In the genomic region with DNA sequence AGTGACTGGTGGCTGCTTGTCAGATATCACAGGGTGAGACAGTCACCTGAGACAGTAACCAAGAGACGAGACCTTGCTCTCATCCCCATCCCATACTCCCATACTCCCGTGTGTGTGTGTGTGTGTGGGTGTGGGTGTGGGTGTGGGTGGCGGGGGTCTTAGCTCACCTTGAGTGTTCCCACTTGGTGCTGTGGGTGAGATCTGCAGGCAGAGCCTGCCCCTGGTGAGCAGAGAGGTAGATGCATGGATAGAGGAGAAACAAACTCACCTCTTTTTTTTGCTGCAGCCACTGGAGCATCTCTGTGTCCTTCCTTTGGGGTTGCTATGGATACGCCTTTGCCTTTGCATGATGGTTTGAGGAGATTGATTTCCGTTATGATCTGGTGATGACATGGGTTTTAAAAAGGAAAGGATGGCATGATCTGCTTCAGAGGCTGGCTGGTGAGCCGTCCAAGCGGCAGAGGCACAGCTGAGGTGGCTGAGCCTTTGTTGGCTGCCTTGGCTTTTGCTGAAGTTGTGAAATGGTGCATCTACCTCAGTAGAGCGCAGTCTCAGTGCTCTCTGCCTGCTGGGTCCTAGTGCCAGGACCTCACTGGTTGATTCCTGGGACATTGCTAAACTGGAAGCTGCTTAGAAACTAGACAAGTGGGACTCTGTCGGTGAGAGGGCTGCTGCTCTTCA, we compare ENCODE assay signal across 8 mouse cellular contexts. TPM values are rescaled to one million over a fixed set of nuclear protein-coding genes. Genes with fewer than 3 reads are reported as not detected.
DNase-seq lines count a peak whose midpoint lies in the region; ATAC-seq lines count a peak whose summit lies in the region.
"Had no signal": no experiment of that assay in that cellular context is flagged by ENCODE, and none has a peak within 500 bp of the region (broad histone marks: within the 10 kb centered on the region; RNA-seq: fewer than 3 reads in every experiment).

No protein-coding gene starts in this region.

- peak; percentile 84 for DNase-seq in right cerebral cortex, adult 18-20 months
- DNase-seq in right cerebral cortex, postnatal 14 days: no peak
- DNase-seq in frontal cortex, postnatal 25 days (ENCODE audit: low spot score in 2 of 2): peak; percentile 35 to 61
- DNase-seq in left cerebral cortex, postnatal 25 days (ENCODE audit: low spot score in 2 of 2): peak; percentile 80 to 88
- no peak for DNase-seq in MN1 (ENCODE audit: low spot score)
- DNase-seq in urinary bladder, postnatal 25 days (ENCODE audit: low spot score): no peak
- DNase-seq: kidney, postnatal 10 days had no signal

- intact Hi-C loops in left cerebral cortex, postnatal 25 days (cut with DNase I): no loop called here

- ATAC-seq in inflammation-experienced regulatory T-cells, adult 6 months: no peak

RNA-seq across cellular contexts. Expression of gene Dctn1, which starts 6.7 kb away (rescaled TPM):
- 100 to 1,000 TPM; 329 to 365 TPM for total RNA-seq in left cerebral cortex, postnatal 25 days (2021)
- polyA plus RNA-seq in inflammation-experienced regulatory T-cells, adult 6 months (2017; shearing (Covaris generic)): 10 to 100 TPM; 15.5 to 21.0 (median 16.1) TPM

RNA-seq across cellular contexts. Expression of gene 1700003E16Rik, which starts 16.2 kb away (rescaled TPM):
- total RNA-seq in left cerebral cortex, postnatal 25 days (2021): 10 to 100 TPM; 28.8 to 30.2 TPM
- polyA plus RNA-seq in inflammation-experienced regulatory T-cells, adult 6 months (2017; shearing (Covaris generic)): not detected

RNA-seq across cellular contexts. Expression of gene Wdr54, which starts 16.2 kb away (rescaled TPM):
- 10 to 100 TPM; 28.8 to 29.1 TPM for total RNA-seq in left cerebral cortex, postnatal 25 days (2021)
- under 1 TPM in 2 of 3 experiments, not detected in 1; 0.19 to 0.48 TPM for polyA plus RNA-seq in inflammation-experienced regulatory T-cells, adult 6 months (2017; shearing (Covaris generic))

RNA-seq across cellular contexts. Expression of gene Rtkn, which starts 37.1 kb away (rescaled TPM):
- total RNA-seq in left cerebral cortex, postnatal 25 days (2021): 10 to 100 TPM; 51.2 to 76.8 TPM
- 1 to 10 TPM in 1 of 3 experiments, not detected in 2; 3.7 TPM for polyA plus RNA-seq in inflammation-experienced regulatory T-cells, adult 6 months (2017; shearing (Covaris generic))

RNA-seq across cellular contexts. Expression of gene Ino80b, which starts 47.1 kb away (rescaled TPM):
- total RNA-seq in left cerebral cortex, postnatal 25 days (2021): 10 to 100 TPM; 11.2 to 21.3 TPM
- 1 to 10 TPM in 2 of 3 experiments, not detected in 1; 1.0 to 2.8 TPM for polyA plus RNA-seq in inflammation-experienced regulatory T-cells, adult 6 months (2017; shearing (Covaris generic))

Comparison
In these comparisons a context has a peak if more than half of its experiments do, and no peak if none do; other contexts are left out.
1. DNase-seq: peak in right cerebral cortex, adult 18-20 months (single experiment), frontal cortex, postnatal 25 days (2 of 2) and left cerebral cortex, postnatal 25 days (2 of 2); none in right cerebral cortex, postnatal 14 days (single experiment), MN1 (single experiment) and urinary bladder, postnatal 25 days (single experiment).